11 mouse cellular contexts compared by ENCODE assay signal in the genomic region with DNA sequence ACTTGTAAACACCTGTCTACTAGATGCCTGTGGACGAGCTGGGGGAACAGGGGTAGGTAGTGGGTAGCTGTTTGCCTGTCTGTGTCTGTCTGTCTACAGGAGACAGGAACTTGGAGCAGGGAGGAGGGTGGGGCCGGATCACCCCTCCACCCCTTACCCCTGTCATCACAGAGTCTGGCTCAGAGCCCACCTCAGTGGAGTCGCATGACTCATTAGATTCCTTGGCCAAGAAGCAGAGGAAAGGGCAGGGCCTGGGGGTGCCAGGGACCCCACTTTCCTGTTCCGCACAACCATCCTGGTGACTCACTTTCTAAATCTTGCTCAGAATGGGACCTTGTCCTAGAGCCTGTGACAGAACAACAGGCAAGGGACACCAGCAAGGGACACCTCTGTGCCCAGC. TPM values are rescaled to one million over a fixed set of nuclear protein-coding genes. Genes with fewer than 3 reads are reported as not detected.
A peak's percentile ranks its signal among the peaks of the same experiment; 100 is the strongest.
DNase-seq lines count a peak whose midpoint lies in the region; ATAC-seq lines count a peak whose summit lies in the region.
"Had no signal": no experiment of that assay in that cellular context is flagged by ENCODE, and none has a peak within 500 bp of the region (broad histone marks: within the 10 kb centered on the region; RNA-seq: fewer than 3 reads in every experiment).

No protein-coding gene starts in this region.

- WGBS in heart, embryonic 13.5 days = 26% methylated on average over 4 of the region's 4 CpGs
- WGBS in hindbrain, embryonic 11.5 days = 81% methylated on average over 4 of the region's 4 CpGs

- no peak overlapping the region for H3K4me2 ChIP-seq in heart, embryonic 13.5 days
- no peak overlapping the region for H3K4me2 ChIP-seq in hindbrain, embryonic 11.5 days (replicated peaks; ENCODE audit: low read depth, low read length)
- H3K4me2 ChIP-seq: liver, embryonic 15.5 days; neural tube, embryonic 15.5 days had no signal

- DNase-seq in urinary bladder, postnatal 25 days (ENCODE audit: low spot score) = peak; percentile 56
- DNase-seq in urinary bladder, postnatal 10 days (ENCODE audit: low spot score) = no peak
- peak; percentile 76 for DNase-seq in kidney, postnatal 14 days
- no peak for DNase-seq in layer of hippocampus, postnatal 25 days (ENCODE audit: extremely low spot score in 1 of 2, low spot score in 1 of 2)
- no peak for DNase-seq in hindbrain, embryonic 11.5 days (ENCODE audit: low spot score)
- no peak for DNase-seq in retina, postnatal 1 day
- DNase-seq in thymus, postnatal 4 days = no peak

- H3K4me3 ChIP-seq in heart, embryonic 13.5 days = no peak overlapping the region
- no peak overlapping the region for H3K4me3 ChIP-seq in hindbrain, embryonic 11.5 days (ENCODE audit: low read depth, low read length)
- H3K4me3 ChIP-seq: liver, embryonic 15.5 days; neural tube, embryonic 15.5 days had no signal

- no peaks in the 10 kb centered on the region for H3K9me3 ChIP-seq in heart, embryonic 13.5 days
- no peaks in the 10 kb centered on the region for H3K9me3 ChIP-seq in hindbrain, embryonic 11.5 days (ENCODE audit: control insufficient read depth, low read length)
- H3K9me3 ChIP-seq: liver, embryonic 15.5 days; neural tube, embryonic 15.5 days had no signal

- H3K4me1 ChIP-seq in heart, embryonic 13.5 days = peaks cover 70% of the 10 kb centered on the region
- H3K4me1 ChIP-seq in hindbrain, embryonic 11.5 days (replicated peaks; ENCODE audit: control insufficient read depth, insufficient read depth, low read length) = peaks cover 11% of the 10 kb centered on the region; the same call in 1 of the 2 replicates

- ATAC-seq in heart, embryonic 13.5 days (ENCODE audit: extremely low read depth, insufficient number of reproducible peaks, low FRiP score, low TSS enrichment) = no peak
- ATAC-seq in hindbrain, embryonic 11.5 days (ENCODE audit: low FRiP score) = no peak

- H3K9ac ChIP-seq in heart, embryonic 13.5 days = peak overlapping the region; percentile 56
- no peak overlapping the region for H3K9ac ChIP-seq in hindbrain, embryonic 11.5 days (ENCODE audit: low read depth, low read length)
- H3K9ac ChIP-seq: liver, embryonic 15.5 days; neural tube, embryonic 15.5 days had no signal

- H3K36me3 ChIP-seq in heart, embryonic 13.5 days = no peaks in the 10 kb centered on the region
- no peaks in the 10 kb centered on the region for H3K36me3 ChIP-seq in hindbrain, embryonic 11.5 days (ENCODE audit: control insufficient read depth, insufficient read depth, low read length)
- H3K36me3 ChIP-seq: neural tube, embryonic 15.5 days had no signal

- H3K27ac ChIP-seq in heart, embryonic 13.5 days (replicated peaks) = peak overlapping the region; percentile 55
- no peak overlapping the region for H3K27ac ChIP-seq in hindbrain, embryonic 11.5 days (ENCODE audit: low read depth, low read length)
- H3K27ac ChIP-seq: liver, embryonic 15.5 days; neural tube, embryonic 15.5 days had no signal

- peaks cover 8% of the 10 kb centered on the region; the same call in 1 of the 2 replicates for H3K27me3 ChIP-seq in heart, embryonic 13.5 days (replicated peaks)
- H3K27me3 ChIP-seq in hindbrain, embryonic 11.5 days (ENCODE audit: control insufficient read depth, insufficient read depth, low read length) = peaks cover 8% of the 10 kb centered on the region; the same call in 1 of the 2 replicates

RNA-seq across cellular contexts. Expression of a gene that starts 2.2 kb away (rescaled TPM):
- 47.4 and 53.0 TPM in 2 replicates for polyA plus RNA-seq in heart, embryonic 13.5 days (2015; fragmentation: Nextera tagmentation; extraction: Ambion mirVana)
- 1 to 10 TPM; 7.5 to 8.7 TPM for total RNA-seq in layer of hippocampus, postnatal 25 days (2021)
- 8.2 and 10.0 TPM in 2 replicates for polyA plus RNA-seq in hindbrain, embryonic 11.5 days (2014; fragmentation: Nextera tagmentation; extraction: Ambion mirVana)

RNA-seq across cellular contexts. Expression of a gene that starts 37.9 kb away (rescaled TPM):
- polyA plus RNA-seq in heart, embryonic 13.5 days (2015; fragmentation: Nextera tagmentation; extraction: Ambion mirVana) = 0.32 TPM in 1 of 2 replicates, not detected in the other
- 1 to 10 TPM; 3.2 to 4.5 TPM for total RNA-seq in layer of hippocampus, postnatal 25 days (2021)
- polyA plus RNA-seq in hindbrain, embryonic 11.5 days (2014; fragmentation: Nextera tagmentation; extraction: Ambion mirVana) = 0.46 and 0.59 TPM in 2 replicates
- total RNA-seq: gastrocnemius, postnatal 36 days had no signal
- polyA plus RNA-seq: liver, embryonic 15.5 days had no signal

RNA-seq across cellular contexts. Expression of a gene that starts 45.1 kb away (rescaled TPM):
- not detected in 2 replicates for polyA plus RNA-seq in heart, embryonic 13.5 days (2015; fragmentation: Nextera tagmentation; extraction: Ambion mirVana)
- total RNA-seq in layer of hippocampus, postnatal 25 days (2021) = not detected
- 0.45 and 1.2 TPM in 2 replicates for polyA plus RNA-seq in hindbrain, embryonic 11.5 days (2014; fragmentation: Nextera tagmentation; extraction: Ambion mirVana)
- total RNA-seq: gastrocnemius, postnatal 36 days had no signal
- polyA plus RNA-seq: liver, embryonic 15.5 days; neural tube, embryonic 15.5 days had no signal

Comparison
In these comparisons a context has a peak if more than half of its experiments do, and no peak if none do; other contexts are left out.
1. DNase-seq: peak in urinary bladder, postnatal 25 days (single experiment) and kidney, postnatal 14 days (single experiment); none in urinary bladder, postnatal 10 days (single experiment), layer of hippocampus, postnatal 25 days (0 of 2), hindbrain, embryonic 11.5 days (single experiment), retina, postnatal 1 day (single experiment) and thymus, postnatal 4 days (single experiment).